ENCODE assay signal across 17 mouse cellular contexts in the genomic region with DNA sequence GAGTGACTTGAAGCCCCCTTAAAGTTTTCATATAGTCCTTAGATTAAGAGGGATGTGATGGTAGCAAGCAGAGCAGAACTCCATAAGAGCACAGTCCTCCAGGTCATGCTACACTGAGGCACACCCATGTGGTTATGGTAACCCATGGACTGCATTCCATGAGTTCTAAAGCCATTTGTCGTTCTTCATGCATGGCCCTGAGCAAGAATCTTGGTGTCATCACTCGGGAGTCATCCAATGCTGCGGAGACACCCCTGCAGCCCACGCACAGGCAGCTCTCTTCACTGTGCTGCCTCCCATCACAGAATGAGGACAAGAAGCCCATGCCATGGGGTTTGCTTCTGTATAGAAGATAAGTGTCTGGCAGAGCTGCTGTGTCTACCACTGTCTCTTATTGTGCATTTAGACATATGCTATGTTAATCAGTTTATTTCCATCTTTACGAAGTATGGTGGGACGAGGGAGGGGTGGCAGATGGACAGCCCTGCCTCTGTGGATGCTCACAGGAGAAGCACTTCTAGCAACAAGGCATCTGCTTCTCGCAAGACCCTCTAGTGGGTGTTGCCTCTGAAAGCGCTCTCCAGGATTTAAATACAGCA.
DNase-seq lines count a peak whose midpoint lies in the region; TF ChIP-seq lines count a peak whose summit lies in the region.
"Had no signal": no experiment of that assay in that cellular context is flagged by ENCODE, and none has a peak within 500 bp of the region (broad histone marks: within the 10 kb centered on the region; RNA-seq: fewer than 3 reads in every experiment).

No protein-coding gene starts in this region.

- no peak for TF ChIP-seq CTCF in left cerebral cortex, adult 2 months (IDR thresholded peaks at IDR 0.05)

- DNase-seq in 3T3-L1 (ENCODE audit: low read depth, low spot score): peak; percentile 11
- DNase-seq in Muller cell, postnatal 12 days (ENCODE audit: inconsistent ontology term): peak; percentile 3
- DNase-seq in left cerebral cortex, adult 2 months (ENCODE audit: extremely low spot score in 1 of 2, low spot score in 2 of 2): peak in 1 of 2 experiments; percentile 44
- DNase-seq in right cerebral cortex, postnatal 10 days (ENCODE audit: low spot score in 2 of 2): peak; percentile 32 to 62
- DNase-seq in kidney, postnatal 10 days: no peak
- no peak for DNase-seq in spleen, postnatal 36 days (ENCODE audit: low spot score in 2 of 2)
- DNase-seq in urinary bladder, postnatal 25 days (ENCODE audit: low spot score): no peak
- DNase-seq: adrenal gland, adult 2 months; cerebellum, postnatal 14 days; embryo, embryonic 11 days; gastrocnemius, postnatal 10 days; lung, postnatal 14 days; thymus, adult 18-20 months had no signal

- H3K4me3 ChIP-seq in left cerebral cortex, adult 2 months: no peak overlapping the region
- H3K4me3 ChIP-seq: hindbrain, embryonic 12.5 days; limb, embryonic 13.5 days; midbrain, embryonic 15.5 days had no signal

- peak overlapping the region; percentile 61; the same call in 1 of the 2 replicates for H3K27ac ChIP-seq in left cerebral cortex, adult 2 months
- H3K27ac ChIP-seq: hindbrain, embryonic 12.5 days; kidney, postnatal 0 days; limb, embryonic 13.5 days; midbrain, embryonic 15.5 days had no signal

- intact Hi-C loops in left cerebral cortex, adult 2 months (cut with DNase I): loop anchor here (10.0 kb wide), 1 partner anchor 121 kb away; no protein-coding TSS in a partner anchor

Comparison
In these comparisons a context has a peak if more than half of its experiments do, and no peak if none do; other contexts are left out.
1. DNase-seq: peak in 3T3-L1 (single experiment), Muller cell, postnatal 12 days (single experiment) and right cerebral cortex, postnatal 10 days (2 of 2); none in kidney, postnatal 10 days (single experiment), spleen, postnatal 36 days (0 of 2) and urinary bladder, postnatal 25 days (single experiment).